Mouse (Mus musculus): Measurements from ENCODE around the gene Tanc2.

GRCm38 (mm10) chr11:105760346-105760745, 170.6 kb downstream of the Tanc2 start:
- TF ChIP-seq CTCF (IDR thresholded peaks at IDR 0.05; ENCODE audit: low read depth): no peak
- no peak for TF ChIP-seq EP300 (optimal IDR thresholded peaks at IDR 0.05)

Measured in stomach, postnatal 0 days (tissue).